Comparison of ENCODE assay signal across 8 mouse cellular contexts in the genomic region with DNA sequence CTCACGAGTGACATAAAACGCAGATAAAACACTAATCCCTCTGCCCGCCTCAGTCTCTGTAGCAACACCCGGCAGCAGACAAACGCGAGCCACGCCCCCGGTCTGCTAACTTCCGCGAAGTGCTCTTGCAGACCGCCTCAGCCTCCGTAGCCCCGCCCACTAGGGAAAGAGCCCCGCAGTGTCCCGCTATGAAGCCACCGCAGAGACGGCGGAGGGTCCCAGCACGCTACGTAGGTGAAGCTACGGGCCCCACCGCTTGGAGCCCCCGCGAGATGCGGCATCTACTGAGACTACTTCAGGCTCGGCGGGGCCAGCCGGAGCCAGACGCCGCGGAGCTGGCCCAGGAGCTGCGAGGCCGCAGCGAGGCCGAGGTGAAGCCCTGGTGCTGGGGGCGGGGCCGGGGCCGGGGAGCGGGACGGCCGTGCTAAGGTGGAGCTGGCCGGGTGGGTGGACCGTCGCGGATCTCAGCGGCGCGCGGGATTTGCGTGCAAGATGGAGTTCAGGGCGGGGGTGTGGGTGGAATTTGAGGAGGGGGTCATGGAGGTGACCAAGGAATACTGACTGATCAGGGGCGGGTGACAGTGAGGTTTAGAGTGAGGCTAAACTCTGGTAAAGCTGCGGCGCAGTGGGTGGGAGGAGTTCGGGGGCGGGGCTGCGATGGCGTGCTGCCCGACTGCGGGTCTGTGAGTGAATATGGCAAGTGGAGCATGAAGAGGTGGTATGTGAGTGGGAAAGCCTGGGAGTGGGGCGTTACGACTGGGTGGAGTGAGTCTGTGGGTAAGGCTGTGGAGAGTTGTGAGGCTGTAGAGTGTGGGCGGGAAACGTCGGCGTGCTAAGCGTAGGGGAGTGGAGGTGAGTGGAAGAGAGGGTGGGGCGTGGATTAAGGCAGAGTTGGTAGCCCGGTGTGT. TPM values are rescaled to one million over a fixed set of nuclear protein-coding genes. Genes with fewer than 3 reads are reported as not detected.
DNase-seq lines count a peak whose midpoint lies in the region; ATAC-seq and TF ChIP-seq lines count a peak whose summit lies in the region.

A gene (plus strand): TSS at position 147 of the 908 bp plus-strand sequence.

- H3K4me1 ChIP-seq in MEL (ENCODE audit: control insufficient read depth in 1 of 2, insufficient read depth in 2 of 2, low read length in 2 of 2) = peaks cover 0 to 15% of the 10 kb centered on the region in 2 experiments; a peak in 2 of 4 replicates
- peaks cover 11% of the 10 kb centered on the region for H3K4me1 ChIP-seq in cerebellum, adult 2 months (ENCODE audit: control insufficient read depth, insufficient read depth, low read length)
- H3K4me1 ChIP-seq in lung, postnatal 0 days (ENCODE audit: insufficient read depth, low read depth, low read length) = peaks cover 4% of the 10 kb centered on the region; the same call in 1 of the 2 replicates

- TF ChIP-seq CTCF in MEL (IDR thresholded peaks at IDR 0.05 in 2 of 3, conservative IDR thresholded peaks at IDR 0.05 in 1 of 3; ENCODE audit: control insufficient read depth in 1 of 3, insufficient read depth in 1 of 3, low read depth in 2 of 3, low read length in 3 of 3, poor library complexity in 1 of 3, severe bottlenecking in 1 of 3) = no peak
- no peak for TF ChIP-seq CTCF in cerebellum, adult 2 months (IDR thresholded peaks at IDR 0.05; ENCODE audit: borderline replicate concordance, insufficient read depth, low read depth, low read length)
- TF ChIP-seq CTCF in lung, postnatal 0 days (IDR thresholded peaks at IDR 0.05) = no peak

- peak; percentile 98 for DNase-seq in MEL (ENCODE audit: low read depth, low spot score)
- DNase-seq in cerebellum, adult 2 months = peak; percentile 91 to 94
- DNase-seq in forelimb bud, embryonic 11.5 days (ENCODE audit: low read depth, low spot score) = peak; percentile 89
- DNase-seq in layer of hippocampus, adult 9-11 months = peak; percentile 95
- peak; percentile 97 for DNase-seq in lung, postnatal 0 days (ENCODE audit: low spot score)
- peak; percentile 92 for DNase-seq in ovary, postnatal 14 days (ENCODE audit: low spot score)
- peak; percentile 97 for DNase-seq in thymus, postnatal 14 days

- peaks cover 1% of the 10 kb centered on the region for H3K79me2 ChIP-seq in MEL (ENCODE audit: control insufficient read depth, insufficient read depth, low read length, poor library complexity)

- under 1% methylated on average over 69 of the region's 69 CpGs for WGBS in cerebellum, adult 2 months
- WGBS in lung, postnatal 0 days = under 1% methylated on average over 69 of the region's 69 CpGs

- H3K27ac ChIP-seq in MEL (ENCODE audit: control insufficient read depth, low read depth, low read length) = peak within 1 kb of the TSS; percentile 80
- peak within 1 kb of the TSS; percentile 47; the same call in 1 of the 2 replicates for H3K27ac ChIP-seq in cerebellum, adult 2 months (ENCODE audit: insufficient read depth, low read length)
- H3K27ac ChIP-seq in lung, postnatal 0 days (ENCODE audit: low read length) = peak within 1 kb of the TSS; percentile 74

- peak; percentile 85 to 93 for ATAC-seq in hematopoietic stem cell, adult 5-6 weeks (replicated peaks in 1 of 2; ENCODE audit: insufficient read depth in 1 of 2, low FRiP score in 2 of 2, low TSS enrichment in 1 of 2, low read depth in 1 of 2, poor library complexity in 2 of 2, severe bottlenecking in 2 of 2)
- peak; percentile 95 for ATAC-seq in lung, postnatal 0 days

- peaks cover 0 to 6% of the 10 kb centered on the region in 2 experiments; a peak in 2 of 4 replicates for H3K36me3 ChIP-seq in MEL (ENCODE audit: control insufficient read depth in 1 of 2, insufficient read depth in 2 of 2, low read length in 2 of 2)
- 0 out of 2 replicates have a peak, but pooled peaks cover 4% of the 10 kb centered on the region for H3K36me3 ChIP-seq in lung, postnatal 0 days (ENCODE audit: insufficient read depth, low read length)

- H3K4me2 ChIP-seq in lung, postnatal 0 days (replicated peaks; ENCODE audit: low read depth, low read length) = peak within 1 kb of the TSS; percentile 86

- H3K4me3 ChIP-seq in MEL (ENCODE audit: control insufficient read depth in 1 of 2, insufficient read depth in 1 of 2, low read depth in 2 of 2, low read length in 2 of 2) = peak within 1 kb of the TSS; percentile 73 to 83
- H3K4me3 ChIP-seq in cerebellum, adult 2 months (replicated peaks; ENCODE audit: insufficient read depth, low read depth, low read length) = peak within 1 kb of the TSS; percentile 88
- H3K4me3 ChIP-seq in lung, postnatal 0 days (ENCODE audit: low read depth, low read length) = peak within 1 kb of the TSS; percentile 85

- no peaks in the 10 kb centered on the region for H3K27me3 ChIP-seq in MEL (ENCODE audit: control insufficient read depth in 1 of 2, insufficient read depth in 2 of 2, low read length in 2 of 2)
- H3K27me3 ChIP-seq in cerebellum, adult 2 months (ENCODE audit: control insufficient read depth, insufficient read depth, low read length) = no peaks in the 10 kb centered on the region
- H3K27me3 ChIP-seq in lung, postnatal 0 days (replicated peaks; ENCODE audit: insufficient read depth, low read length) = no peaks in the 10 kb centered on the region

- TF ChIP-seq EP300 in MEL (IDR thresholded peaks at IDR 0.05; ENCODE audit: low read depth in 1 of 2, low read length in 2 of 2) = no peak
- no peak for TF ChIP-seq EP300 in lung, postnatal 0 days (IDR thresholded peaks at IDR 0.05)

- TF ChIP-seq POLR2A in MEL (IDR thresholded peaks at IDR 0.05; ENCODE audit: control insufficient read depth in 1 of 2, insufficient read depth in 1 of 2, low read depth in 1 of 2, low read length in 2 of 2, poor library complexity in 1 of 2) = peak; percentile 57 to 75; a peak in 3 of 4 replicates
- TF ChIP-seq POLR2A in cerebellum, adult 2 months (IDR thresholded peaks at IDR 0.05; ENCODE audit: borderline replicate concordance, insufficient read depth, low read length) = peak; percentile 53; the same call in 1 of the 2 replicates

- no peak for TF ChIP-seq RAD21 in MEL (IDR thresholded peaks at IDR 0.05; ENCODE audit: low read depth, low read length)

- H3K9me3 ChIP-seq in MEL (replicated peaks; ENCODE audit: insufficient read depth, low read length) = no peaks in the 10 kb centered on the region
- H3K9me3 ChIP-seq in lung, postnatal 0 days (ENCODE audit: low read length) = no peaks in the 10 kb centered on the region

- peak within 1 kb of the TSS; percentile 95 for H3K9ac ChIP-seq in MEL (ENCODE audit: control insufficient read depth, low read depth, low read length, poor library complexity, severe bottlenecking)
- peak within 1 kb of the TSS; percentile 82 for H3K9ac ChIP-seq in lung, postnatal 0 days (replicated peaks; ENCODE audit: low read depth)

TF ChIP-seq in MEL, 35 proteins besides CTCF, POLR2A, EP300 and RAD21 (continues in another document):
- TF ChIP-seq JUND (IDR thresholded peaks at IDR 0.05; ENCODE audit: low read depth, low read length) = no peak
- peak; percentile 94 for TF ChIP-seq ELF1 (IDR thresholded peaks at IDR 0.05; ENCODE audit: low read depth, low read length)
- peak; percentile 87 for TF ChIP-seq MXI1 (IDR thresholded peaks at IDR 0.05; ENCODE audit: low read depth, low read length)
- TF ChIP-seq SIN3A (IDR thresholded peaks at IDR 0.05; ENCODE audit: low read length) = peak; percentile 97
- no peak; the same call in 1 of the 2 replicates for TF ChIP-seq MAX (IDR thresholded peaks at IDR 0.05; ENCODE audit: low read length)
- TF ChIP-seq MAFK (IDR thresholded peaks at IDR 0.05; ENCODE audit: borderline replicate concordance, low read depth, low read length) = no peak
- TF ChIP-seq USF1 (IDR thresholded peaks at IDR 0.05; ENCODE audit: low read depth, low read length) = no peak
- no peak for TF ChIP-seq UBTF (IDR thresholded peaks at IDR 0.05; ENCODE audit: borderline replicate concordance, insufficient read depth, low read depth, low read length)
- no peak for TF ChIP-seq MYB (IDR thresholded peaks at IDR 0.05; ENCODE audit: low read depth, low read length)
- TF ChIP-seq BHLHE40 (IDR thresholded peaks at IDR 0.05; ENCODE audit: borderline replicate concordance, low read depth, low read length) = no peak
- no peak; the same call in 1 of the 2 replicates for TF ChIP-seq SMC3 (IDR thresholded peaks at IDR 0.05; ENCODE audit: low read depth, low read length)
- no peak for TF ChIP-seq USF2 (IDR thresholded peaks at IDR 0.05; ENCODE audit: borderline replicate concordance in 1 of 2, insufficient read depth in 1 of 2, low read depth in 1 of 2, low read length in 2 of 2)
- 0 out of 2 replicates have a peak, but pooled peaks have one; percentile 33 for TF ChIP-seq ETS1 (IDR thresholded peaks at IDR 0.05; ENCODE audit: low read depth, low read length)
- peak; percentile 72 for TF ChIP-seq NELFE (IDR thresholded peaks at IDR 0.05; ENCODE audit: low read depth, low read length)
- TF ChIP-seq HCFC1 (IDR thresholded peaks at IDR 0.05; ENCODE audit: low read depth, low read length) = peak; percentile 91
- peak; percentile 42; the same call in 1 of the 2 replicates for TF ChIP-seq MYC (IDR thresholded peaks at IDR 0.05; ENCODE audit: low read depth, low read length)
- no peak for TF ChIP-seq ZKSCAN1 (IDR thresholded peaks at IDR 0.05; ENCODE audit: low read depth, low read length)
- TF ChIP-seq GABPA (IDR thresholded peaks at IDR 0.05; ENCODE audit: low read depth, low read length) = no peak
- TF ChIP-seq POLR2AphosphoS2 (IDR thresholded peaks at IDR 0.05; ENCODE audit: low read length) = no peak
- TF ChIP-seq CHD2 (IDR thresholded peaks at IDR 0.05; ENCODE audit: low read length) = no peak
- TF ChIP-seq ZMIZ1 (IDR thresholded peaks at IDR 0.05; ENCODE audit: low read depth, low read length) = peak; percentile 78
- no peak for TF ChIP-seq MEF2A (IDR thresholded peaks at IDR 0.05; ENCODE audit: extremely low read depth, insufficient replicate concordance, low read depth, low read length, poor library complexity, severe bottlenecking)
- TF ChIP-seq CHD1 (IDR thresholded peaks at IDR 0.05; ENCODE audit: low read depth, low read length) = no peak
- no peak for TF ChIP-seq TAL1 (IDR thresholded peaks at IDR 0.05; ENCODE audit: low read length)
- TF ChIP-seq TBP (IDR thresholded peaks at IDR 0.05; ENCODE audit: low read depth, low read length) = 0 out of 2 replicates have a peak, but pooled peaks have one; percentile 30
- TF ChIP-seq KAT2A (conservative IDR thresholded peaks at IDR 0.05; ENCODE audit: low read depth, low read length) = no peak; the same call in 1 of the 2 replicates

RNA-seq across cellular contexts. Expression of the gene that starts here (rescaled TPM):
- total RNA-seq in MEL (2012; rRNA removed) = 23.9 and 24.2 TPM in 2 replicates
- 10 to 100 TPM in 1 of 2 experiments, not detected in 1; 46.2 TPM for polyA plus RNA-seq in MEL (2012; ENCODE audit: insufficient read depth in 1 of 2, insufficient read length in 2 of 2, low read depth in 1 of 2, low replicate concordance in 2 of 2, missing spikeins in 1 of 2)
- polyA plus RNA-seq in cerebellum, adult 2 months (2012; rRNA removed) = 43.8 and 47.0 TPM in 2 replicates
- 12.8 and 13.9 TPM in 2 replicates for total RNA-seq in hematopoietic stem cell, adult 5-6 weeks (2017)
- 27.5 and 28.9 TPM in 2 replicates for polyA plus RNA-seq in lung, postnatal 0 days (2015; fragmentation: Nextera tagmentation; extraction: Ambion mirVana)

Comparison
In these comparisons a context has a peak if more than half of its experiments do, and no peak if none do; other contexts are left out.
1. Peak in every context shown above with its lines: DNase-seq, ATAC-seq, H3K4me3 ChIP-seq and H3K27ac ChIP-seq.